Mouse (Mus musculus) liver, embryonic 14.5 days (tissue): ENCODE data around the gene Mcm3. TPM values are rescaled to one million over a fixed set of nuclear protein-coding genes. Genes with fewer than 3 reads are reported as not detected.

Experiments used
- ATAC-seq: fragments of 200-750 bp; cut with Nextera tagmentation; 2 replicates; pipeline ENCODE4 v1.8.0; 2017; ENCODE audit warnings: moderate number of reproducible peaks, mild to moderate bottlenecking, moderate library complexity; ENCODE audit not compliant: insufficient read depth
- DNase-seq, 3 experiments: peaks; one replicate each; pipeline ENCODE4 v3.0.0-alpha.2; 2012 to 2013; ENCODE audit warnings: low read depth in 3 of 3, low spot score in 3 of 3
- H3K27ac ChIP-seq: fragments of 300-500 bp; sonication (generic); 2 replicates; pipeline ENCODE4 v1.5.1; 2014; ENCODE audit warnings: moderate library complexity, mild to moderate bottlenecking, control low read depth, inconsistent platforms
- H3K27me3 ChIP-seq: fragments of 300-500 bp; sonication (generic); 2 replicates; pipeline ENCODE4 v1.6.1; 2014; ENCODE audit warnings: mild to moderate bottlenecking, low read length, moderate library complexity; ENCODE audit not compliant: control insufficient read depth, insufficient read depth
- H3K36me3 ChIP-seq: fragments of 300-500 bp; sonication (generic); replicated peaks from 2 replicates; pipeline ENCODE4 v1.6.1; 2014; ENCODE audit warnings: low read depth; ENCODE audit not compliant: control insufficient read depth, insufficient read depth
- H3K4me1 ChIP-seq, 2 experiments: fragments of 200-500 bp in 1 of 2; fragments of 300-500 bp in 1 of 2; sonication (generic) in 1 of 2; replicated peaks; 2 replicates each; pipeline ENCODE4 v1.6.1; 2012 to 2014; ENCODE audit warnings: antibody characterized with exemption in 1 of 2, inconsistent platforms in 1 of 2, low read length in 1 of 2; ENCODE audit not compliant: control insufficient read depth in 2 of 2, insufficient read depth in 2 of 2
- H3K4me2 ChIP-seq: fragments of 300-500 bp; sonication (generic); 2 replicates; pipeline ENCODE4 v1.6.1; 2014; ENCODE audit warnings: low read depth, mild to moderate bottlenecking, control low read depth, moderate library complexity
- H3K4me3 ChIP-seq, 2 experiments: fragments of 200-500 bp in 1 of 2; fragments of 300-500 bp in 1 of 2; sonication (generic) in 1 of 2; 2 replicates each; pipeline ENCODE4 v1.5.1; 2012 to 2014; ENCODE audit warnings: low read depth in 2 of 2, low read length in 2 of 2, mild to moderate bottlenecking in 2 of 2, control low read depth in 1 of 2, inconsistent platforms in 1 of 2, moderate library complexity in 1 of 2; ENCODE audit not compliant: insufficient read depth in 1 of 2
- H3K9ac ChIP-seq: fragments of 300-500 bp; sonication (generic); replicated peaks from 2 replicates; pipeline ENCODE4 v1.6.1; 2014; ENCODE audit warnings: mild to moderate bottlenecking, control low read depth, moderate library complexity
- H3K9me3 ChIP-seq: fragments of 300-500 bp; sonication (generic); 2 replicates; pipeline ENCODE4 v1.6.1; 2016; ENCODE audit warnings: low read length, mixed read lengths; ENCODE audit not compliant: control insufficient read depth
- CTCF ChIP-seq: IDR thresholded peaks from 2 replicates; pipeline ENCODE4 v1.5.1; 2016; ENCODE audit warnings: antibody characterized with exemption, low read depth, control low read depth
- EP300 ChIP-seq: IDR thresholded peaks from 2 replicates; pipeline ENCODE4 v1.6.1; 2016; ENCODE audit warnings: antibody characterized with exemption, low read depth
- WGBS: fragments of 180-500 bp; shearing (Covaris S2); extraction: QIAGEN DNeasy Blood & Tissue Kit; methylation state at CpG from one replicate; pipeline ENCODE4 v1.1.7; 2014; ENCODE audit not compliant: insufficient replicate concordance; 5-methylcytosine and 5-hydroxymethylcytosine counted together
- polyA plus RNA-seq, 2 experiments: library from polyadenylated mRNA; depleted of rRNA in 1 of 2; stranded (reverse) in 1 of 2; unstranded in 1 of 2; fragments of >200 nt; fragmentation: Nextera tagmentation in 1 of 2; extraction: Ambion mirVana in 1 of 2; gene quantifications; 2 replicates each; pipeline versions ENCODE4 v1.2.1 to v1.2.3; 2012 to 2014

Mcm3 gene
- polyA plus RNA-seq, 2 experiments, result 107 to 154 TPM

DNA sequence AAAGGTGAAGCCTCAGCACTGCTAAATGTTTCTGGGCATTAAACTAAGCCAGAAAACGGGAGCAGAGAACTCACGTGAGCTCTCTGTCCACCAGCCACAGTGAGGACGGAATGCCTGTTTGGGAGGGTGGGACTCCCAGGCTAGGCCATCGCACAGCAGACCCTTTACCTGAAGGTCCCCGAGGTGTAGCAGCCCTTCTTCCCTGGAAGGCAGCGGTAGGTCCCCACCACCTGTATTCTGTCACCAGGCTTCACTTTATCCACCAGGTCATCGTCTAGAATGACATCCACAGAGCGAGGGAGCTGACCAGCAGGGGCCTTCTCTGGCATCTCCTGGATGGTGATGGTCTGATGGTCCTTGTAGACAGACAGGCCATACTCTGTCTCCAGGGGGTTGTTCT is 5.6 kb downstream of the Mcm3 start:
- no peaks in the 10 kb centered on the region for H3K9me3 ChIP-seq
- H3K4me2 ChIP-seq, result no peak overlapping the region
- H3K27me3 ChIP-seq, result no peaks in the 10 kb centered on the region
- peaks cover 91% of the 10 kb centered on the region for H3K36me3 ChIP-seq
- DNase-seq, result no peak
- TF ChIP-seq EP300, result no peak
- TF ChIP-seq CTCF, result no peak
- H3K4me1 ChIP-seq, result peaks cover 7 to 10% of the 10 kb centered on the region in 2 experiments
- no peak overlapping the region for H3K9ac ChIP-seq
- H3K27ac ChIP-seq, result no peak overlapping the region
- H3K4me3 ChIP-seq, result no peak overlapping the region
- 86% methylated on average over 8 of the region's 8 CpGs for WGBS
- no peak for ATAC-seq

DNA sequence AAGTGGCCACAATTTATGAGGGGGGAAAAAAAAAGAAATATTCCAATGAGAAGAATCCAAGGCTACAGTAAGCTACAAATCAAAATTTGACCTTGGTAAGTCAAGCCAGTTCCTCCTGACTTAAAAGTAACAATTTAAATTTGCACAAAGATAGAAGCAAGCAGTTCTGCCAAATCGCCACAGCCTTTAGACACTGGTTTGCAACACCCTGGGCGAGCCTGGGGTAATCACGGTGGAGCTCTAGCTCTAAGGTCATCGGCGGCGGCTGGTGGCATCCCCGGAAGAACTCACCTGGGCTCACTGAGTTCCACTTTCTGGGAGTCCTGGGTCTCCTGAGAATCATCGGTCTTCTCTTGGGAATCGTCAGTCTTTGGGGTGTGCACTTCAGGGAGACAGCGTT is 15.6 kb downstream of the Mcm3 start:
- Histone ChIP-seq H3K4me3 (no peak overlapping the region), H3K9ac (no peak overlapping the region), H3K27ac (no peak overlapping the region), H3K27me3 (no peaks in the 10 kb centered on the region), H3K4me2 (no peak overlapping the region), H3K9me3 (no peaks in the 10 kb centered on the region), H3K36me3 (peaks cover 97% of the 10 kb centered on the region), H3K4me1 (no peaks in the 10 kb centered on the region)
- WGBS, result 87% methylated on average over 10 of the region's 10 CpGs
- DNase-seq (no peak), ATAC-seq (no peak)
- TF ChIP-seq CTCF, result no peak
- no peak for TF ChIP-seq EP300

DNA sequence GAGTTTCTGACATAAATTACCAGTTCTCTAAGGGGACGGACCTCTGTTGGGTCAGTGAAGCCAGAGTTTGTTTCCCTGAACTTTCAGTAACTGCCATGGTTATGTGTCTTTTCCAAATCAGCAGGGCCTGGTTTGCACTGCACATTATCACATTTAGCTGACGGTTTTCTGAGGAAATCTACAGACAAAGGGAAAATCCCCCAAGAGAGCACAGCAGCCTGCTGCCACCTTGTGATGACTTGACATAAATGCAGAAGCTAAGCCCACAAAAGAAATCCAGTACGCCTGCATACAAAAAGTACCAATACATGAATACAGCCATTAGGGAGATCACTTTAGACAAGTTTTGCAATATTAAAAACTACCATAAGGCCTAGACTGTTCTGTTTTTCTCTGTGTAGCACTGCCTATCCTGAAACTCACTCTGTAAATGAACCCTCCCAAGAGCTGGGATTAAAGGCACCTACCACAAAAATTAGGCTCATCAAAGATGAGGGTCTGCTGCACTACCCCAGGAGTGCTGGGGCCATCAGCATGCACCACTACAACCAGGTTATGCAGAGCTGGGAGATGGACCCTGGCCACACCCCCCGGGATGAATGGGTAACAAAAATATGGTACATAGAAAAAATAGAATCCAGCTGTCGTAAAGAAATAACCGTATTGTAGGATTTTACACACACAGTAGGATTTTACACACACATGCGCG is 18.3 kb downstream of the Mcm3 start:
- H3K9me3 ChIP-seq, result no peaks in the 10 kb centered on the region
- no peaks in the 10 kb centered on the region for H3K27me3 ChIP-seq
- TF ChIP-seq CTCF (no peak; the same call in 1 of the 2 replicates), EP300 (no peak)
- no peaks in the 10 kb centered on the region for H3K4me1 ChIP-seq
- no peak overlapping the region for H3K9ac ChIP-seq
- no peak overlapping the region for H3K4me2 ChIP-seq
- WGBS, result 76% methylated on average over 8 of the region's 8 CpGs
- peaks cover 70% of the 10 kb centered on the region for H3K36me3 ChIP-seq
- ATAC-seq (no peak), DNase-seq (no peak)
- no peak overlapping the region for H3K27ac ChIP-seq
- H3K4me3 ChIP-seq, result no peak overlapping the region

- Histone ChIP-seq H3K36me3 (peaks cover 64% of the 10 kb centered on the region), H3K4me1 (no peaks in the 10 kb centered on the region), H3K9me3 (no peaks in the 10 kb centered on the region), H3K27me3 (no peaks in the 10 kb centered on the region), H3K9ac (no peak overlapping the region), H3K4me2 (no peak overlapping the region), H3K27ac (no peak overlapping the region), H3K4me3 (no peak overlapping the region)
- no peak for ATAC-seq
- TF ChIP-seq EP300 (no peak), CTCF (no peak)
- DNase-seq, result no peak
- WGBS, result 84% methylated on average over 2 of the region's 2 CpGs
Measured at GRCm38 (mm10) chr1:20801275-20801674, 18.8 kb downstream of the Mcm3 start.

DNA sequence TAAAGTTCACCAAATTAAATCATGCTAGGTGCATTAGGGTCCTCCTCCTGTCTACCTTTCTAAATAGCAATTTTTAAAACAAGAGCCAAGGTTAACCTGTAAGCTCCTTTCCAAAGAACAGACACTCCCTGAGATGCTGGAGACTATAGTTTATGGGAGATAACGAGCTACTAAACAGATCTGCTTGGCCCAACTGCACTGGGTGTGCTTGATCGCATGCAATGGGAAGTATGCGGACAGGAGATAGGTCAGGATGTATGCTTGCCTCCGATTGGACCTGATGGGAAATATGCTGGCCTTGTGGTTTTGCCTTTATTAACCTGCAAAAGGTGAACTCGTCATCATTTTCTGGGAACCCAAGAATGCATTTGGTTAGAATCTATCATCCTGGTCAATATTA is 24.9 kb downstream of the Mcm3 start:
- ATAC-seq, result peak; percentile 87

More for the DNA sequence above, 24.9 kb downstream of the Mcm3 start:
- Histone ChIP-seq H3K4me1 (peaks cover 12 to 14% of the 10 kb centered on the region in 2 experiments), H3K27me3 (no peaks in the 10 kb centered on the region), H3K9me3 (no peaks in the 10 kb centered on the region), H3K36me3 (peaks cover 5% of the 10 kb centered on the region), H3K27ac (no peak overlapping the region), H3K4me3 (no peak overlapping the region), H3K9ac (no peak overlapping the region), H3K4me2 (peak overlapping the region; percentile 18; the same call in 1 of the 2 replicates)
- peak; percentile 70 for TF ChIP-seq EP300
- no peak for TF ChIP-seq CTCF
- DNase-seq, result peak in 2 of 3 experiments; percentile 37 to 44
- 35% methylated on average over 5 of the region's 5 CpGs for WGBS
